Mouse (Mus musculus) heart, adult 2 months (tissue): ENCODE measurements around the gene Pak2.
A peak's percentile ranks its signal among the peaks of the same experiment; 100 is the strongest.

Experiments used
- CTCF ChIP-seq: fragments of 200-600 bp; IDR thresholded peaks from 2 replicates; pipeline ENCODE4 v1.8.1; 2022; ENCODE audit warnings: antibody characterized with exemption, mild to moderate bottlenecking, moderate library complexity
- EP300 ChIP-seq: fragments of 200-500 bp; IDR thresholded peaks from 2 replicates; pipeline ENCODE4 v1.6.1; 2011; ENCODE audit warnings: low read depth, low read length, control low read depth; ENCODE audit not compliant: insufficient read depth
- POLR2A ChIP-seq: fragments of 200-500 bp; IDR thresholded peaks from 2 replicates; pipeline ENCODE4 v1.6.1; 2011; ENCODE audit warnings: mild to moderate bottlenecking, low read depth, low read length, control low read depth; ENCODE audit not compliant: insufficient read depth

- TF ChIP-seq POLR2A (peak; percentile 74), CTCF (no peak), EP300 (0 out of 2 replicates have a peak, but pooled peaks have one; percentile 37)
Measured at GRCm38 (mm10) chr16:32099638-32100150, 20.6 kb upstream of the Pak2 start, which contains the start of the genes Pigx and Cep19.
